Mouse (Mus musculus) limb, embryonic 12.5 days (tissue): ENCODE results near the gene Ptpdc1. TPM values are rescaled to one million over a fixed set of nuclear protein-coding genes. Genes with fewer than 3 reads are reported as not detected.

Experiments
- ATAC-seq: fragments of 200-750 bp; cut with Nextera tagmentation; 2 replicates; pipeline ENCODE4 v1.8.0; 2017; ENCODE audit warnings: low read depth, moderate TSS enrichment; ENCODE audit not compliant: insufficient number of reproducible peaks, insufficient read depth, low FRiP score, low TSS enrichment
- H3K27ac ChIP-seq: fragments of 300-500 bp; sonication (generic); 2 replicates; pipeline ENCODE4 v1.5.1; 2016; ENCODE audit warnings: mild to moderate bottlenecking, moderate library complexity
- H3K27me3 ChIP-seq: fragments of 300-500 bp; sonication (generic); 2 replicates; pipeline ENCODE4 v1.6.1; 2016; ENCODE audit warnings: mild to moderate bottlenecking, moderate library complexity
- H3K36me3 ChIP-seq: fragments of 300-500 bp; sonication (generic); 2 replicates; pipeline ENCODE4 v1.6.1; 2016; ENCODE audit warnings: mild to moderate bottlenecking, moderate library complexity
- H3K4me1 ChIP-seq: fragments of 300-500 bp; sonication (generic); replicated peaks from 2 replicates; pipeline ENCODE4 v1.6.1; 2016
- H3K4me2 ChIP-seq: fragments of 300-500 bp; sonication (generic); 2 replicates; pipeline ENCODE4 v1.6.1; 2016; ENCODE audit warnings: mild to moderate bottlenecking, moderate library complexity
- H3K4me3 ChIP-seq: fragments of 300-500 bp; sonication (generic); replicated peaks from 2 replicates; pipeline ENCODE4 v1.5.1; 2016; ENCODE audit warnings: mild to moderate bottlenecking
- H3K9ac ChIP-seq: fragments of 300-500 bp; sonication (generic); replicated peaks from 2 replicates; pipeline ENCODE4 v1.6.1; 2016; ENCODE audit warnings: mild to moderate bottlenecking, moderate library complexity
- H3K9me3 ChIP-seq: fragments of 300-500 bp; sonication (generic); 2 replicates; pipeline ENCODE4 v1.6.1; 2016; ENCODE audit warnings: mild to moderate bottlenecking, moderate library complexity
- WGBS: fragments of 180-500 bp; shearing (Covaris S2); methylation state at CpG from one replicate; pipeline ENCODE4 v1.1.7; 2016; 5-methylcytosine and 5-hydroxymethylcytosine counted together
- polyA plus RNA-seq: library from polyadenylated mRNA; unstranded; fragments of >200 nt; fragmentation: Nextera tagmentation; extraction: Ambion mirVana; gene quantifications from 2 replicates; pipeline ENCODE4 v1.2.1, GENCODE M21; 2016

Gene Ptpdc1
- polyA plus RNA-seq, 1 experiment from 2014 or later = 20.1 TPM

DNA sequence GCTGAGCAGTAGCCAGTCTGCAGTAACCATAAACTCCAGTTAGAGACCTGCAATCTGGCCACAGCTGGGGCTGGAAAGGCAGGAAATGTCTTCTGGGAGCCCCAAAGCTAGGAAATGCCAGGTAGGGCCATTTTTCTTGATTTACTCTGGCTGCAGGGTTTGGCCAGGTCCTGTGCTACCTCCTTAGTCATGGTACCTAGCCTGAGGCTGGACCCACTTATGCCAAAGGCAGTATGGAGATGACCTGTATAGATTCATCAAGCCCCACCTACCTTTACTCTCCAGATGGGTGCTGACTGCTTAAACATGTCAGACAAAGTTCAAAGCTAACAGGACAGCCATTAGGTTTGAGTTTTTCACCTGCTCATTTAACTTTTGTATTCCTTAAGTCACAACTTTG is 7.7 kb downstream of the Ptpdc1 start:
- Histone ChIP-seq H3K9ac (no peak overlapping the region), H3K27me3 (no peaks in the 10 kb centered on the region), H3K36me3 (no peaks in the 10 kb centered on the region; the same call in 1 of the 2 replicates), H3K27ac (peak overlapping the region; percentile 7; the same call in 1 of the 2 replicates), H3K4me2 (no peak overlapping the region), H3K4me3 (no peak overlapping the region), H3K4me1 (peaks cover 15% of the 10 kb centered on the region), H3K9me3 (peaks cover 14% of the 10 kb centered on the region)
- no peak for ATAC-seq

DNA sequence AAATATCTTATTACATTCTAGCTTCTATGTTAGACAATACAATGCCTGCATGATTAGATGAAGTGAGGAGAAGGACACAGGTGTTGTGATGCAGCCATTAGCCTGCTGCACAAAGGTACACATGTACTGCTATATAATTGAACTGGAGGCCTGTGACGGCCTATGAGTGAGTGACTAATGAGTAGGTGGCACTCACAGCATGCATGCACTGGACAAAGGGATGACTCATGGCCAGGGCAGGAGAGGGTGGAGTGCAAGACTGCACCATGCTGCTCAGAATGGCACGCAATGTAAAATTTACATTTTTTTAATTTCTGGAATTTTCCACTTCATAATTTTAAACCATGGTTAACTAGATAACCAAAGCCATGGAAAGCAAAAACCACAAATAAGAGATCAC is 10.9 kb downstream of the Ptpdc1 start:
- 94% methylated on average over 2 of the region's 2 CpGs for WGBS
- H3K27me3 ChIP-seq = no peaks in the 10 kb centered on the region
- H3K9ac ChIP-seq = no peak overlapping the region
- H3K4me2 ChIP-seq = no peak overlapping the region
- no peak overlapping the region for H3K27ac ChIP-seq
- H3K4me3 ChIP-seq = no peak overlapping the region
- peaks cover 21% of the 10 kb centered on the region for H3K4me1 ChIP-seq
- H3K9me3 ChIP-seq = peaks cover 14% of the 10 kb centered on the region
- no peaks in the 10 kb centered on the region; the same call in 1 of the 2 replicates for H3K36me3 ChIP-seq
- no peak for ATAC-seq

DNA sequence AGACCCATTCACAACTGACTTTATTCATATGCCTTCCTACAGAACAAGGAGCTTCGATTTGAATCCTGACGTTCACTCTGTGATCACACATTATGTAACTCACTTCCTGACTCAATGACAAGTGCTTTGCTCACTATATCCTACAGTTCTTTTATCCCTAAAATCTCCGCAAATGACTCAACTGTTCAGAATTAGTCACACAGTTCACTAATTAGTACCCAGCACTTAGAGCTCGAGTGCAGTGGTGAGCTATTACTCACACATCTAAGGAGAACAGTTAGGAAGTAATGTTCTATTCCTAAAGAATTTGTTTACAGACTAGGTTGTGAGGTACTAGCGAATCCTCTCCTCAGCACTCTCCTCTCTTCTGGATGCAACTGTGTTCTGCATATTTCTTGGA is 16.4 kb downstream of the Ptpdc1 start:
- no peak overlapping the region for H3K9ac ChIP-seq
- no peaks in the 10 kb centered on the region for H3K27me3 ChIP-seq
- H3K4me1 ChIP-seq = peaks cover 20% of the 10 kb centered on the region
- no peak overlapping the region for H3K4me3 ChIP-seq
- H3K4me2 ChIP-seq = no peak overlapping the region
- ATAC-seq = no peak
- peaks cover 11% of the 10 kb centered on the region; the same call in 1 of the 2 replicates for H3K36me3 ChIP-seq
- 67% methylated on average over 5 of the region's 5 CpGs for WGBS
- H3K27ac ChIP-seq = no peak overlapping the region
- no peaks in the 10 kb centered on the region for H3K9me3 ChIP-seq

DNA sequence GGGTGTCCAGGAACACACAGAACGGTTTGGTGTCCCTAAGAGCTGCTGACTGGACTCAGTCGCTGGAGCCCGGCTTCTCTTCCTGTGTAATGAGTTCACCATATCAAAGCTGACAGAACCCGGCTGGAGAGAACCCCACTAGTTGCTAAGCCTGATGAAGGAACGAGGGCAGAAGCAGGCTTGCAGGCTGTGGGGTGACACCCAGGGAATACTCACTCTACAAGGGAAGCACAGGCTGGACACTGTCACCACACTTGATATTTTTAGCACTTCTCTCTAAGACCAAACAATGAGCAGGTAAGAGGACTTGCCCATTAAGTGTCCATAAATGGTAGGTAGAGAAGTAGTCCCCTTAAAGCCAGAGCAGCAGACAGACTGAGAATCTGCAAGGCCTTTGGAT is 20.9 kb downstream of the Ptpdc1 start:
- H3K4me1 ChIP-seq = peaks cover 16% of the 10 kb centered on the region
- H3K9me3 ChIP-seq = no peaks in the 10 kb centered on the region
- WGBS = 86% methylated on average over 5 of the region's 5 CpGs
- H3K9ac ChIP-seq = no peak overlapping the region
- peaks cover 24% of the 10 kb centered on the region for H3K36me3 ChIP-seq
- no peak overlapping the region for H3K4me2 ChIP-seq
- ATAC-seq = no peak
- no peaks in the 10 kb centered on the region for H3K27me3 ChIP-seq
- H3K4me3 ChIP-seq = no peak overlapping the region
- H3K27ac ChIP-seq = no peak overlapping the region

DNA sequence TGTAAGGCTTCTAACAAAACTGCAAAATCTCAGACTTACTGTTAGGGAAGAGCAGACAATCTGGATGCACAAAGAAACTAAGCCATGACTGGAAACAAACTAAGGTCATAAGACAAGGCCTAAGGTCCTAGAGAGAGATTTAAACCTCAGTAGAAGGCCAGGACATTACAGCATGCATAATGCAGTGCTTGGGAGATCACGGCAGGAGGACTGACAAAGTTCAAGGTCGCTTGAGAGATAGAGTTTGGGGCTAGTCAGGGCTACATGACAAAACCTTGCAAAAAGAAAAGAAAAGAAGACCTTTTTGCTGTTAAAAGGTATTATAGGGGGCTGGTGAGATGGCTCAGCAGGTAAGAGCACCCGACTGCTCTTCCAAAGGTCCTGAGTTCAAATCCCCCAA is 22.2 kb downstream of the Ptpdc1 start:
- H3K9me3 ChIP-seq = no peaks in the 10 kb centered on the region
- H3K27me3 ChIP-seq = no peaks in the 10 kb centered on the region
- no peak overlapping the region for H3K9ac ChIP-seq
- H3K4me3 ChIP-seq = no peak overlapping the region
- no peak overlapping the region for H3K4me2 ChIP-seq
- WGBS = 87% methylated on average over 3 of the region's 3 CpGs
- H3K36me3 ChIP-seq = peaks cover 24% of the 10 kb centered on the region
- no peak for ATAC-seq
- H3K27ac ChIP-seq = no peak overlapping the region
- peaks cover 12% of the 10 kb centered on the region for H3K4me1 ChIP-seq

DNA sequence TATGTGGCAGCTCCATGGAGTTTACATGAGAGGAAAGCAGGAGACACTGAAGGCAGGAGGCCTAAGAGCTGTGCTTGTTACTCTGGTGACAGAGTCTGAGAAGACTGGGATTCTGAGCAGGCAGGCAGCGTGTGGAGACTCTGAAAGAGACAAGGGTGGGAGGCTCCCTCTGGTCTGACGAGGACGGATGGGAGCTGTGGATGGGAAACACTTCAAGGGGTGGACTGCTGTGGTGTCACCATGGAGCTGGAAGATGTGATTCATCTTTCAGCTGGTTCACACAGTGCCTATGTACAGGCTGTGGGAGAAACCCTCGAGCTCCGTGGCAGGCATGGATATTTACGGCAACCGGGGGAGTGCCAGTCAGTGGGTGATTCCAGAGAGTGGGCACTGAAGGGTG is 30.9 kb downstream of the Ptpdc1 start:
- no peak for ATAC-seq
- Histone ChIP-seq H3K4me3 (no peak overlapping the region), H3K9me3 (no peaks in the 10 kb centered on the region), H3K4me1 (peaks cover 19% of the 10 kb centered on the region), H3K9ac (no peak overlapping the region), H3K27ac (peak overlapping the region; percentile 32; the same call in 1 of the 2 replicates), H3K36me3 (peaks cover 40% of the 10 kb centered on the region), H3K27me3 (no peaks in the 10 kb centered on the region), H3K4me2 (no peak overlapping the region)
- 76% methylated on average over 7 of the region's 7 CpGs for WGBS

DNA sequence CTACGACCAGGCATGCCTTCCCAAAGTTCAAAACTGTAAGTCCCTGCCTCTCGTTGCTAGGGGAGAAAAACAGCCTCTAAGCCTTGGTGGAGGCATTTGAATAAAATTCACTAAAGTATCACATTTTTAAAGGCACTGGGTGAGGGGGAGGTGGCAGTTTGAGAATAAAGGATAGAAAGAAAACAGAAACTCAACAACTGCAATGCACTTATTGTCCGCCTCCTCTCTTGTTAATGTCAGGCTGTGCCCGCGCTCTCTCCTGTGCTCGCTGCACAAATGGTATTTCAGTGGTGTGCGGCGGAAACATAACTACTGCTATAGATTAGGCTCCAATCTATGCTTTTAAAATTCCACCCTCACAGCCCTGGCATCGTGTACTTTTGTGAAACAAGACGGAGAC is 31.4 kb downstream of the Ptpdc1 start:
- peaks cover 19% of the 10 kb centered on the region for H3K4me1 ChIP-seq
- no peak overlapping the region for H3K9ac ChIP-seq
- H3K4me3 ChIP-seq = no peak overlapping the region
- no peaks in the 10 kb centered on the region for H3K27me3 ChIP-seq
- 78% methylated on average over 10 of the region's 10 CpGs for WGBS
- ATAC-seq = no peak
- H3K9me3 ChIP-seq = no peaks in the 10 kb centered on the region
- H3K27ac ChIP-seq = peak overlapping the region; percentile 32; the same call in 1 of the 2 replicates
- H3K4me2 ChIP-seq = no peak overlapping the region
- H3K36me3 ChIP-seq = peaks cover 44% of the 10 kb centered on the region

DNA sequence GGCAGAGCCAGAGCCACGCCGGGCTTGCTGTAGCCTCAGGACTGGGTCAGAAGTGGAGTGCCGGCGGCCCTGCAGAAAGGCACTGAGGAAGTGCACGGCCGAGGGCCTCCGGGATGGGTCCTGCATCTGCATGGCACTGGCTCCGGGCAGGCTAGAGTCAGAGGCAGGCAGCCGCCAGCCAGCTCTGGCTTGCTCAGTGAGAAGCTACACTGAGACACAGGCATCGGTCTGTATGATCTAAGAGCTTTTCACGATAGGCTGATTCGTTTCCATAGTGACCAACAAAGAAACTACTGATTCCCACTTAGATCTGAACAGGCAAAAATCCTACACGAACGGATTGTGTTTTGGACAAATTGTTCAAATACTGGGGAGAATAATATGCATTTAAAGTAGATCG is 32.3 kb downstream of the Ptpdc1 start:
- peaks cover 19% of the 10 kb centered on the region for H3K4me1 ChIP-seq
- H3K4me3 ChIP-seq = no peak overlapping the region
- WGBS = 62% methylated on average over 15 of the region's 15 CpGs
- H3K4me2 ChIP-seq = no peak overlapping the region
- no peaks in the 10 kb centered on the region for H3K9me3 ChIP-seq
- no peak overlapping the region for H3K9ac ChIP-seq
- H3K27me3 ChIP-seq = no peaks in the 10 kb centered on the region
- no peak overlapping the region for H3K27ac ChIP-seq
- no peak for ATAC-seq
- H3K36me3 ChIP-seq = peaks cover 49% of the 10 kb centered on the region

DNA sequence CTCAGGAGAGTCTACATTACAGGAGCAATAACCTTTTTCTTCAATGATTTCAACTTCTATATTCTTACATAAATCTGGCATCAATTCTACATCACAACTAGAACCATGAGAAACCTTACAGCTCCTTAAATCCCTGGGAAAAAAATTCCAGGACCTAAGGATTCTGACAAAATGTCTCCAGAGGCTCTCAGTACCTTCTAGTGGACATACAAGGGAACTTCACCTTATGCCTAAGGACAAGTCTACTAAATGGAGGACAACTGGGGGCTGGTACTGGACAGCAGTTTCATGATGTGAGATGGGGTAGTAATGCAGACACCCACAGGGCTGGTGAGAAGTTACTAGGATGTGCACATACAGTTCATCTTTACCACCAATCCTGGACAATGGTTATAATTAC is 34.7 kb downstream of the Ptpdc1 start:
- Histone ChIP-seq H3K27me3 (no peaks in the 10 kb centered on the region), H3K9ac (no peak overlapping the region), H3K36me3 (peaks cover 55% of the 10 kb centered on the region), H3K4me3 (no peak overlapping the region), H3K4me2 (no peak overlapping the region), H3K27ac (no peak overlapping the region), H3K4me1 (peaks cover 17% of the 10 kb centered on the region), H3K9me3 (no peaks in the 10 kb centered on the region)
- no peak for ATAC-seq

DNA sequence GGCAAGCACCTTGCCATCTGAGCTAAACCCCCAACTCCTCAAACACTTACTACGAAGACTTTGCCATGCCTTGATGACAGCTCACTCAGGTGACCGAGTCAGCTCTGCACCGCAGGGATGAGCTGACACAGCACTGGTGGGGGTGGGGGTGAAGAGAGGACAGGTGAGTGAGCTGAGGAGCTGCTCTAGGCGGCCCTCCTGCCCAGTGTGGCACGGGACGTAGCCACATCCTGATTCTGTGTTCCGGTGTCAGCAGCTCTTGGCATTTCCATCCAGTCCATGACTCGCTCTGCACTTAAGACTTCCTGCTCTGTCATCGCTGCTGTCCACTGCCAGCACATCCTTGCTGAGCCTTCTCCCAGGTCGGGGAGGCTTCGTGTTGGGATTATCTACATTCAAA is 38.1 kb downstream of the Ptpdc1 start:
- Histone ChIP-seq H3K27me3 (no peaks in the 10 kb centered on the region), H3K36me3 (peaks cover 62% of the 10 kb centered on the region), H3K9ac (no peak overlapping the region), H3K4me2 (no peak overlapping the region), H3K4me3 (no peak overlapping the region), H3K4me1 (no peaks in the 10 kb centered on the region), H3K27ac (no peak overlapping the region), H3K9me3 (no peaks in the 10 kb centered on the region)
- WGBS = 90% methylated on average over 11 of the region's 11 CpGs
- no peak for ATAC-seq

DNA sequence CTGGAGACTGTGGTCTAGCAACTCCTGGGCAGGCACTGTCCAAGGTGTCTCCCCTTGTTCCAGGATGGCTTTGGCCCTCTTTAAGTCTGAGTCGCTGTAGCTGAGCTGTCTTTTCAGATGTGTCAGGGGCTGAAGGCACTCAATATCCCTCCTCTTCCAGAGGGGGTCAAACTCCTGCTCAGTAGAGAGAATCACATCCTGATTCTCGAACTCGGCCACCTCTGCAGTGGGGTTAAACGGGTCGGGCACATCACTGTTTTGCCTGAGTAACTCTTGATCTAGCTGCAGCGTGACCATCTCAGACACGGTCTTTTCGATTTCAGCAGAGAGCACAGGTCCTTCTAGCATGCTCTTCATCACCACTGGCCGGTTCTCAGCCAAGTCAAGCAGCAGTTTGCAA is 39.0 kb downstream of the Ptpdc1 start:
- Histone ChIP-seq H3K4me2 (no peak overlapping the region), H3K4me3 (no peak overlapping the region), H3K27me3 (no peaks in the 10 kb centered on the region), H3K4me1 (no peaks in the 10 kb centered on the region), H3K27ac (no peak overlapping the region), H3K9me3 (no peaks in the 10 kb centered on the region), H3K9ac (no peak overlapping the region), H3K36me3 (peaks cover 59% of the 10 kb centered on the region)
- ATAC-seq = no peak
- WGBS = 92% methylated on average over 9 of the region's 9 CpGs

DNA sequence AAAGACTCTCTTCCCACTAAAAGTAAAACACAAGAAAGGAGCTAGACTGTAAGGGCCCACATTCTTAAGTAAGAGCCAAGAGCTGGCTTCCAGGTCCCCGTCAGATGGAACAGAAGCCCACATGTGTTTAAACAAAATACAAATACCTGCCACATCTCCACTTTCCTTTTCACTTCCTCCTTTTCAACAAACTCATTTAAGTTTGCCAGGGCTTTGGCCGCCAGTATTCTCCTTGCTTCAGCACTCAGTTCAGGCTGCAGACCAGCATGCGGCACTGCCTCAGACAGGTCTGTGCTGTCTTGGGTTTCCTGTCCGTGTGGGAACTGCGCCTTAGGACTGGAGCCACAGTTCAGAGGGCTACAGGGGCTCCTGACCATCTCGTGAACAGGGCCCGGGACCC is 39.7 kb downstream of the Ptpdc1 start:
- 86% methylated on average over 7 of the region's 7 CpGs for WGBS
- peaks cover 60% of the 10 kb centered on the region for H3K36me3 ChIP-seq
- no peaks in the 10 kb centered on the region for H3K9me3 ChIP-seq
- H3K27me3 ChIP-seq = no peaks in the 10 kb centered on the region
- no peaks in the 10 kb centered on the region for H3K4me1 ChIP-seq
- no peak overlapping the region for H3K9ac ChIP-seq
- no peak overlapping the region for H3K4me2 ChIP-seq
- no peak for ATAC-seq
- H3K27ac ChIP-seq = no peak overlapping the region
- H3K4me3 ChIP-seq = no peak overlapping the region
